Mouse (Mus musculus): ENCODE results near the gene Chpf. TPM values are rescaled to one million over a fixed set of nuclear protein-coding genes. Genes with fewer than 3 reads are reported as not detected.

Chpf gene
- total RNA-seq, 1 experiment from 2014 or later, result 4.3 TPM

GRCm38 (mm10) chr1:75502945-75503650, 24.0 kb upstream of the Chpf start:
- ATAC-seq (replicated peaks; ENCODE audit: insufficient number of reproducible peaks, low FRiP score, low TSS enrichment, poor library complexity, severe bottlenecking), result no peak

- no peak for ATAC-seq (replicated peaks; ENCODE audit: insufficient number of reproducible peaks, low FRiP score, low TSS enrichment, poor library complexity, severe bottlenecking)
Measured at GRCm38 (mm10) chr1:75501905-75502304, 22.8 kb upstream of the Chpf start.

DNA sequence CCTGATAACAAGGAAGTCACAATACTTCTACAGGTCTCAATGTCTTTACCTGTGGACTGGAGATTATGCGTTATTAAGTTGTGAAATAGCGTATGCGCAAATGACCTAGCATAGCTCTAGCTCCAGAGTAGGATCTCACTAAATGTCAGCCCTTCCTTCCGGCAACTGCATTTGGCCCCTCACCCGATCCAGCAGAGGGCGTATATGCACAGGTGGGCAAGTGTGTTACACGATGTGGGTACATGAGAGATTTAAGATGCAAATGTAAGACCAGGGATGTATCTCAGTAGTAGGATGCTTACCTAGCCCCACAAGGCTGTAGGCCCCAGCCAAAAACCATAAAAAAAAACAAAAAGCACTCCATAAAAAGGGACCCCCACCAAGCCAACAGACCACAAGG, 20.3 kb upstream of the Chpf start:
- ATAC-seq (replicated peaks; ENCODE audit: insufficient number of reproducible peaks, low FRiP score, low TSS enrichment, poor library complexity, severe bottlenecking), result no peak

GRCm38 (mm10) chr1:75498897-75499296, 19.8 kb upstream of the Chpf start:
- no peak for ATAC-seq (replicated peaks; ENCODE audit: insufficient number of reproducible peaks, low FRiP score, low TSS enrichment, poor library complexity, severe bottlenecking)

GRCm38 (mm10) chr1:75494878-75495548, 15.9 kb upstream of the Chpf start:
- no peak for ATAC-seq (replicated peaks; ENCODE audit: insufficient number of reproducible peaks, low FRiP score, low TSS enrichment, poor library complexity, severe bottlenecking)

DNA sequence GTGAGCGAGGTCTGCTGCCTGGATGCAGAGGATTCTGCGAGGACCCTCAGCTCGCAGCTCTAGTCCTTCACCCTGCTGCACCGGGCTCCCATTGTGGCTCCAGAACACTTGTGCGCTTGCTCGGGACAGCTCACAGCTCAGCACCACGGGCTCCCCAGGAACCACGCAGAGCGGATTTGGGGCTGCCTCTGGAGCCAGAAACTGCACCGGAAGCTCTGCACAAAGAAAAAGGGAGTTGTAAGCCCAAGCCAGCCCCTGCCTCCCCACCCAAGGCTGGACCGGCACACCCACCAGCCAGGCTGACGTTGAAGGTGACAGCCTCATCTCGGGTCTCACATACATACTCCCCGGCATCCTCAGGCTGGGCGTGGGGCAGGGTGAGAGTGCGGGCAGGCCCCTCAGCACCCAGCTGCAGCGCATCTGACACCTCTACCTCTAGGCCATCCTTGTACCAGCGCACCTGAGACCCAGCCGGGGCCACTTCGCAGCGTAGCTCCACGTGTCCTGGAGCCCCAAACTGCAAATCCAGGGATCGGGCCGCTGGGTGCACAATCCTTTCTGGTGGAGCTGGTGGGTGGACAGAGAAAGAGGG, 13.6 kb upstream of the Chpf start:
- no peak for ATAC-seq (replicated peaks; ENCODE audit: insufficient number of reproducible peaks, low FRiP score, low TSS enrichment, poor library complexity, severe bottlenecking)

GRCm38 (mm10) chr1:75490785-75491551, 11.9 kb upstream of the Chpf start:
- ATAC-seq (replicated peaks; ENCODE audit: insufficient number of reproducible peaks, low FRiP score, low TSS enrichment, poor library complexity, severe bottlenecking), result no peak

- no peak for ATAC-seq (replicated peaks; ENCODE audit: insufficient number of reproducible peaks, low FRiP score, low TSS enrichment, poor library complexity, severe bottlenecking)
Measured at GRCm38 (mm10) chr1:75487405-75488161, 8.5 kb upstream of the Chpf start.

DNA sequence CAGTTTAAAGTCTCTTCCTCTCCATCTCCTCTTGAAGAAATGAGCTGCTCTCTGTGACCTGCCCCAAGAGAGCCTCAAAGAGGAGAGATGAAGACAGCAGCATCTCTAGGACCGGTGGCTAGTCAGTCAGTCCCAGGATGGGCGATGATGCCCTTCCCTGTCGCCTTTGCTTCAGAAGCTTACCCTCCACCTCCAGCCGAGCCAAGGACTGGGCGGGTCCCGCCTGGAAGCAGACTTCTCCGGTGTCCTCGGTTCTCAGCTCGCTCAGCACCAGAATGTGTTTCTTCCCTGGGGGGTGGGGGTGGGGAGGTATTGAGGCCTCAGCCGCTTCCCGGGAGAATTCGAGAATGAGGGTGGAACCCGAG, 7.9 kb upstream of the Chpf start:
- ATAC-seq (replicated peaks; ENCODE audit: insufficient number of reproducible peaks, low FRiP score, low TSS enrichment, poor library complexity, severe bottlenecking), result no peak

- ATAC-seq (replicated peaks; ENCODE audit: insufficient number of reproducible peaks, low FRiP score, low TSS enrichment, poor library complexity, severe bottlenecking), result no peak
Measured at GRCm38 (mm10) chr1:75486561-75486960, 7.5 kb upstream of the Chpf start.

DNA sequence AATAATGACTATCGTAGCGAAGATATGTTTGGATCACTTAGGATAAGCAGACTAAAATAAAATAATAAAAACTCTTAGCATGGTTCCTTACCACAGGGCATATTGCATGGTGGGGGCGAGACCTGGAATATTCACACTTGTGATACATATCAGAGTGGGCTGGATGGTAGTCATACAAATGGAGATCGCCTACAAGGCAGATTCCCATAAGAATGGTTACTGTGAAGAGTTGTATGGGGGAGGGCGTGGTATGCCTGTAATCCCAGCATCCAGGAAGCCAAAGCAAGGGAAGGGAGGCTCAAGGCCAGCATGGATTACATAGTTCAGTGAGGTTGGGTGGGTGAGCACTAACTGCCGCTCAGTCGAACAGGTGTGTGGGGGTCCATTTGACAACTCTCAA, 1.6 kb upstream of the Chpf start:
- no peak for ATAC-seq (replicated peaks; ENCODE audit: insufficient number of reproducible peaks, low FRiP score, low TSS enrichment, poor library complexity, severe bottlenecking)

- no peak for ATAC-seq (replicated peaks; ENCODE audit: insufficient number of reproducible peaks, low FRiP score, low TSS enrichment, poor library complexity, severe bottlenecking)
Measured at GRCm38 (mm10) chr1:75480036-75480435, 929 bp upstream of the Chpf start.

DNA sequence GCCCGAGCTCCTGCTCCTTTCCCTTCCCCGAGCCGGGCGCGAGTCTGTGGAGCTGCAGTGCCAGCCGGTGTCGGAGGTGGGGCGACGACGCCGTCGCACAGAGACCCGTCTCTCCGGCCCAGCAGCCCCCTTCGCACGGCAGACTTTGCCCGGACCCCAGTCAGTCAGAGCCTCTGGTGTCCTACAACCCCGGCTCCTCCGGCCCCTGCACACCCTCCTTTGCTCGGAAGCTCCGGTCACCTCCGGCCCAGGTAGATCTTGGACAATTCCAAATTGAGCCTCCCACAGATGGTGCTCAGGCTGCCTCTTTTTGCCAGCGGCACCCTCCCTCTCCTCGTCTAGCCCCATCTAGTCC, 505 bp upstream of the Chpf start:
- no peak for ATAC-seq (replicated peaks; ENCODE audit: insufficient number of reproducible peaks, low FRiP score, low TSS enrichment, poor library complexity, severe bottlenecking)

DNA sequence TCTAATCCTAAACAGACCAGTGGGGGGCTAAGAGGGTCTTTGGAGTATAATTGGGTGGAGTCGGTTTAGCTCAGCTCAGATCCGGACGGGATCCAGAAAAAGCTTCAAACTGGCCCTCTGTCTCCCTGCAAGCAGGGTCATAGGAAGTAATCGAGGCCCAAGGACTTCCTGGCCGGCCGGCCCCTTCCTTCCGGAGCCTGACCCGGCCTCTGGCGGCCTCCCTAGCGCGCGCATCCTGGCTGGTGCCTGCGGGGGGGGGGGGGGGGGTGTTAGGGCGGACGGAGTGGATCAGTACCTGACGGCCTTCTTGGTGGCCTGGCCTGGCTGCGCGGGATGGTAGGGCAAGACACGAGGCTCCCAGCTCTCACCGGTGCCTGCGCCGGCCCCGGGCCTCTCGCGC, 610 bp downstream of the Chpf start:
- ATAC-seq (replicated peaks; ENCODE audit: insufficient number of reproducible peaks, low FRiP score, low TSS enrichment, poor library complexity, severe bottlenecking), result no peak

GRCm38 (mm10) chr1:75477966-75478290, 1.2 kb downstream of the Chpf start:
- no peak for ATAC-seq (replicated peaks; ENCODE audit: insufficient number of reproducible peaks, low FRiP score, low TSS enrichment, poor library complexity, severe bottlenecking)

DNA sequence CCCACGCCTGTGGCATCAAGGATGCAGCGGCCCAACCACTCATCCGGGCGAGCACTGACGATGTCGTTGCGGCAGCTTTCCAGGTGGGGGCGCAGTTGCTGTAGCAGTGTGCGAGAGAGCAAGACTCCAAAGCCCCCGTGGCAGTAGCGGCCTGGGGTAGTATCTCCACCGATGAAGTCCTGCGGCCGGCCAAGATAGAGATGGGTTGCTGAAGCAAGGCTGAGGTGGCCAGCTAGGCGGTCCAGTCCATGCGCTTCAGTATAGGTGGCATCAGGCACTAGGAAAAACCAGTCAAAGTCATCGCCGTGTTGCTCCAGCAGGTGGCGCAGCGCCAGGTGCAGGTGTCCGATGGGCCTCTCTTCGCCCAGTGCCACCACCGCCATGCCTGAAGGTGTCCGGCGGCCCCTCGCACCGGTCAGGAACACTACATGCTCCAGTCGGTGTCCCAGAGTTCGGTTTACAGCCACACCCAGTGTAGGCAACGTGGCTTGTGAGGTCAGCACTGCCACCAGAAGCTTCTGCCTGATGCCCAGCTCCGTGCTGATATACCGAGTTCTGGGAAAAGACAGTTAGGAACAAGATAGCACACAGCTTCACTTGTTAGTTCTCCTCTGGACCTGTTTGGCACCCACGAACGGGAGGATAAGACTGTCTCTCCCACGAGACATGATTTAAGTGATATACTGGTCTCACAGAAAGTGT, 1.7 kb downstream of the Chpf start:
- ATAC-seq (replicated peaks; ENCODE audit: insufficient number of reproducible peaks, low FRiP score, low TSS enrichment, poor library complexity, severe bottlenecking), result peak; percentile 24

DNA sequence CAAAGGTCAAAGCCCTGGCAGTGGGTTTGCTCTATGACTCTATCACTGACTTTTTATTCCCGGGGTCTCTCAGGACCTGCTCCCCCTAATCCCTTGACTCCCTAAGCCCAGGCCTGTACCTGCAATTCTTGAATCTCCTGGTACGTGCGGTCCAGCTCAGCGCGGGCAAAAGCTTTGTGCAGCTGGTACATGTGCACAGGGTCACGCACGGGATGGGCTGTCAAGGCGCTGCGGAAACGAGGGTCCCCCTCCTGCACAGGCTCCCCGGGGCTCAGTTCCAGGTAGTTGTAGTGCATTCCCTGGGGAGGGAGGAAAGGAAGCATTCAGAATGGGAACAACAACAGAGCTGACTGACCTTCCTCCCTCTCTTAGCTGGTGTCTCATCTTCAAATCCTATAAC, 2.7 kb downstream of the Chpf start:
- ATAC-seq (replicated peaks; ENCODE audit: insufficient number of reproducible peaks, low FRiP score, low TSS enrichment, poor library complexity, severe bottlenecking), result no peak

GRCm38 (mm10) chr1:75469287-75469825, 9.8 kb downstream of the Chpf start:
- no peak for ATAC-seq (replicated peaks; ENCODE audit: insufficient number of reproducible peaks, low FRiP score, low TSS enrichment, poor library complexity, severe bottlenecking)

All from monocyte, adult 5-6 weeks (primary cell).